Mouse (Mus musculus) myocyte (in vitro differentiated cells): ENCODE data around the gene Rac2. TPM values are rescaled to one million over a fixed set of nuclear protein-coding genes. Genes with fewer than 3 reads are reported as not detected.
A peak's percentile ranks its signal among the peaks of the same experiment; 100 is the strongest.

Experiments
- H3K27me3 ChIP-seq: one replicate; pipeline ENCODE4 v1.6.1; 2011; ENCODE audit not compliant: control insufficient read depth, insufficient read depth, insufficient read length
- H3K36me3 ChIP-seq: one replicate; pipeline ENCODE4 v1.6.1; 2011; ENCODE audit not compliant: control insufficient read depth, insufficient read depth
- H3K4me2 ChIP-seq: one replicate; pipeline ENCODE4 v1.6.1; 2011; ENCODE audit warnings: low read depth, control low read depth
- H3K4me3 ChIP-seq: one replicate; pipeline ENCODE4 v1.5.1; 2011; ENCODE audit warnings: mild to moderate bottlenecking, control low read depth, moderate library complexity
- H3K79me2 ChIP-seq: one replicate; pipeline ENCODE4 v1.6.1; 2011; ENCODE audit not compliant: control insufficient read depth, insufficient read depth
- H3ac ChIP-seq: one replicate; pipeline ENCODE4 v1.6.1; 2011; ENCODE audit not compliant: control insufficient read depth, insufficient read length
- CEBPB ChIP-seq: IDR thresholded peaks from 2 replicates; pipeline ENCODE4 v1.6.1; 2011; ENCODE audit warnings: mild to moderate bottlenecking, moderate library complexity; ENCODE audit not compliant: poor library complexity, insufficient read depth, severe bottlenecking
- MYOD1 ChIP-seq, 3 experiments: IDR thresholded peaks; one replicate each; pipeline ENCODE4 v1.6.1; 2011; ENCODE audit warnings: control low read depth in 2 of 3, low read depth in 2 of 3, mild to moderate bottlenecking in 2 of 3, moderate library complexity in 1 of 3; ENCODE audit not compliant: insufficient read length in 2 of 3, control insufficient read depth in 1 of 3
- MYOG ChIP-seq, 3 experiments: IDR thresholded peaks; one replicate each; pipeline ENCODE4 v1.6.1; 2011; ENCODE audit warnings: control low read depth in 2 of 3, low read depth in 2 of 3, mild to moderate bottlenecking in 2 of 3; ENCODE audit not compliant: insufficient read length in 2 of 3, control insufficient read depth in 1 of 3, insufficient read depth in 1 of 3
- POLR2A ChIP-seq: IDR thresholded peaks from one replicate; pipeline ENCODE4 v1.6.1; 2011; ENCODE audit warnings: low read depth, mild to moderate bottlenecking, control low read depth, moderate library complexity; ENCODE audit not compliant: insufficient read length
- REST ChIP-seq: IDR thresholded peaks from one replicate; pipeline ENCODE4 v1.6.1; 2011; ENCODE audit warnings: mild to moderate bottlenecking, control low read depth, moderate library complexity; ENCODE audit not compliant: insufficient read depth, insufficient read length
- TCF12 ChIP-seq: IDR thresholded peaks from one replicate; pipeline ENCODE4 v1.6.1; 2011; ENCODE audit warnings: mild to moderate bottlenecking, control low read depth; ENCODE audit not compliant: poor library complexity, insufficient read depth, severe bottlenecking
- TCF3 ChIP-seq: IDR thresholded peaks from one replicate; pipeline ENCODE4 v1.6.1; 2011; ENCODE audit warnings: low read depth, control low read depth; ENCODE audit not compliant: insufficient read length
- USF1 ChIP-seq: IDR thresholded peaks from one replicate; pipeline ENCODE4 v1.6.1; 2011; ENCODE audit warnings: low read depth, mild to moderate bottlenecking, control low read depth, moderate library complexity
- polyA plus RNA-seq: library from polyadenylated mRNA; unstranded; fragments of >200 nt; fragmentation: generic; extraction: Trizol; gene quantifications from one replicate; pipeline ENCODE4 v1.2.1, GENCODE M21; 2012; ENCODE audit warnings: missing spikeins

Gene Rac2
- polyA plus RNA-seq, 1 experiment = not detected

GRCm38 (mm10) chr15:78510736-78511135, 61.8 kb downstream of the Rac2 start:
- Histone ChIP-seq H3K27me3 (no peaks in the 10 kb centered on the region), H3ac (no peak overlapping the region), H3K36me3 (no peaks in the 10 kb centered on the region), H3K4me2 (peak overlapping the region; percentile 25), H3K4me3 (no peak overlapping the region), H3K79me2 (no peaks in the 10 kb centered on the region)
- peak; percentile 74 to 97 (median 89) for TF ChIP-seq MYOG (IDR thresholded peaks at IDR 0.05; ENCODE audit: control insufficient read depth in 1 of 3, insufficient read depth in 1 of 3, insufficient read length in 2 of 3, low read depth in 2 of 3)
- TF ChIP-seq USF1 = no peak
- no peak for TF ChIP-seq CEBPB
- TF ChIP-seq MYOD1 (IDR thresholded peaks at IDR 0.05; ENCODE audit: control insufficient read depth in 1 of 3, insufficient read length in 2 of 3, low read depth in 2 of 3) = peak; percentile 56 to 97 (median 95)
- peak; percentile 85 for TF ChIP-seq TCF12
- peak; percentile 53 for TF ChIP-seq TCF3

- Histone ChIP-seq H3K79me2 (no peaks in the 10 kb centered on the region), H3K27me3 (no peaks in the 10 kb centered on the region), H3K4me2 (peak overlapping the region; percentile 25), H3K4me3 (no peak overlapping the region), H3K36me3 (no peaks in the 10 kb centered on the region), H3ac (no peak overlapping the region)
- peak; percentile 29 for TF ChIP-seq TCF12
- peak in 2 of 3 experiments; percentile 70 to 91 for TF ChIP-seq MYOG (IDR thresholded peaks at IDR 0.05; ENCODE audit: control insufficient read depth in 1 of 3, insufficient read depth in 1 of 3, insufficient read length in 2 of 3, low read depth in 2 of 3)
- no peak for TF ChIP-seq POLR2A
- peak in 2 of 3 experiments; percentile 80 to 83 for TF ChIP-seq MYOD1 (IDR thresholded peaks at IDR 0.05; ENCODE audit: control insufficient read depth in 1 of 3, insufficient read length in 2 of 3, low read depth in 2 of 3)
Observed at GRCm38 (mm10) chr15:78510121-78510576, 62.4 kb downstream of the Rac2 start.

GRCm38 (mm10) chr15:78509297-78509899, 63.2 kb downstream of the Rac2 start:
- Histone ChIP-seq H3K36me3 (no peaks in the 10 kb centered on the region), H3ac (no peak overlapping the region), H3K79me2 (no peaks in the 10 kb centered on the region), H3K4me3 (no peak overlapping the region), H3K4me2 (peak overlapping the region; percentile 25), H3K27me3 (no peaks in the 10 kb centered on the region)
- no peak for TF ChIP-seq REST
- peak; percentile 78 for TF ChIP-seq USF1

Other genes starting within 250 kb of the Rac2 start
- 0.08 TPM for gene Csf2rb, start 247.0 kb downstream of the Rac2 start, polyA plus RNA-seq
- not detected for gene Tex33, start 176.9 kb downstream of the Rac2 start, polyA plus RNA-seq
- 9.8 TPM for gene Tst, start 166.9 kb downstream of the Rac2 start, polyA plus RNA-seq
- 77.1 TPM for gene Mpst, start 166.4 kb downstream of the Rac2 start, polyA plus RNA-seq
- 161 TPM for gene Kctd17, start 144.2 kb downstream of the Rac2 start, polyA plus RNA-seq
- 0.08 TPM for gene Tmprss6, start 104.1 kb downstream of the Rac2 start, polyA plus RNA-seq
- gene Il2rb, start 77.5 kb downstream of the Rac2 start, polyA plus RNA-seq = 0.67 TPM
- gene C1qtnf6, start 41.4 kb downstream of the Rac2 start, polyA plus RNA-seq = 66.2 TPM
- gene Sstr3, start 28.1 kb downstream of the Rac2 start, polyA plus RNA-seq = not detected
- 0.10 TPM for gene Cyth4, start 24.3 kb upstream of the Rac2 start, polyA plus RNA-seq
- gene Elfn2, start 146.0 kb upstream of the Rac2 start, polyA plus RNA-seq = 0.07 TPM
- gene Mfng, start 200.7 kb upstream of the Rac2 start, polyA plus RNA-seq = 0.06 TPM
- gene Card10, start 230.3 kb upstream of the Rac2 start, polyA plus RNA-seq = 1.4 TPM